Mouse (Mus musculus): ENCODE results near the gene Kank1.

DNA sequence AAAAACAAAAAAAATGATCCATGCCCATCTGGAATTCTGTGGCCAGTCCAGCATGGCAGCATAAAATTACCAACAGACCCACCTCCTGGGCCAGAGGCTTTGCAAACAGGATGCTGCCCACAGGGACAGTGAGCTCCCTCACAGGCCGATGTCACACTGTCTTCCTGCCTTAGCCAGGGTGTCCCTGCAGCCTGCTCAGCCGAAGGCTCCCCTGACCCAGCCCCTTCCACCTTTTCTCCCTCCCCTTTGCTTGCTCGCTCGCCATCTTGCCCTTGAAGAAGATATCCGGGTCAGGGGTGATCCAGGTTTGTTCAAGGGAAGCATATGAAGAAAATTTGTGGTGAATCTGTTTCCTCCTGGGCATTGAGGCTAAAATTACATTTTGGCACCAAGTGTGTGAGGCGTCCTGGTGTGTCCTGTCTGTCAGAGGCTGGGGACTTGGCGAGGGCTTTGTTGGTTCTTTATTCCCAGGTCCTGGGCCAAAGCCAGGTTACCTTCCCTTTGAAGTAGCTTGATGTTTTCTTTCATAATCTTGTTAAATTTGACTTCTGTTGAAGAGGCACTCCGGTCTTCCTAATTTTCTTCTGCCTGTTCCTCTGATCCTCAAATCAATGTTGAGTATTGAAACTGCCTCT is 121.8 kb downstream of the Kank1 start:
- TF ChIP-seq POLR2A (IDR thresholded peaks at IDR 0.05; ENCODE audit: borderline replicate concordance, low read depth, low read length) = no peak
- no peak for TF ChIP-seq CTCF (IDR thresholded peaks at IDR 0.05; ENCODE audit: low read depth, low read length)

Data from bone marrow macrophage, adult 2 months (primary cell).